Mouse (Mus musculus) stomach, embryonic 15.5 days (tissue): ENCODE data around the gene Fgr. TPM values are rescaled to one million over a fixed set of nuclear protein-coding genes. Genes with fewer than 3 reads are reported as not detected.

Experiments used
- ATAC-seq: fragments of 200-750 bp; cut with Nextera tagmentation; 2 replicates; pipeline ENCODE4 v1.8.0; 2017; ENCODE audit warnings: low read depth, moderate number of reproducible peaks, moderate TSS enrichment; ENCODE audit not compliant: insufficient read depth, low FRiP score
- H3K27ac ChIP-seq: fragments of 300-500 bp; sonication (generic); 2 replicates; pipeline ENCODE4 v1.5.1; 2015; ENCODE audit warnings: mild to moderate bottlenecking, inconsistent platforms
- H3K27me3 ChIP-seq: fragments of 300-500 bp; sonication (generic); replicated peaks from 2 replicates; pipeline ENCODE4 v1.6.1; 2015; ENCODE audit warnings: inconsistent platforms
- H3K36me3 ChIP-seq: fragments of 300-500 bp; sonication (generic); 2 replicates; pipeline ENCODE4 v1.6.1; 2015; ENCODE audit warnings: inconsistent platforms
- H3K4me1 ChIP-seq: fragments of 300-500 bp; sonication (generic); 2 replicates; pipeline ENCODE4 v1.6.1; 2015; ENCODE audit warnings: inconsistent platforms
- H3K4me2 ChIP-seq: fragments of 300-500 bp; sonication (generic); 2 replicates; pipeline ENCODE4 v1.6.1; 2015; ENCODE audit warnings: mild to moderate bottlenecking, inconsistent platforms
- H3K4me3 ChIP-seq: fragments of 300-500 bp; sonication (generic); replicated peaks from 2 replicates; pipeline ENCODE4 v1.5.1; 2015; ENCODE audit warnings: inconsistent platforms
- H3K9ac ChIP-seq: fragments of 300-500 bp; sonication (generic); 2 replicates; pipeline ENCODE4 v1.6.1; 2015; ENCODE audit warnings: inconsistent platforms
- H3K9me3 ChIP-seq: fragments of 300-500 bp; sonication (generic); 2 replicates; pipeline ENCODE4 v1.6.1; 2016; ENCODE audit warnings: inconsistent platforms
- WGBS: fragments of 180-500 bp; shearing (Covaris S2); methylation state at CpG from one replicate; pipeline ENCODE4 v1.1.7; 2015; 5-methylcytosine and 5-hydroxymethylcytosine counted together
- polyA plus RNA-seq: library from polyadenylated mRNA; unstranded; fragments of >200 nt; fragmentation: Nextera tagmentation; extraction: Ambion mirVana; gene quantifications from 2 replicates; pipeline ENCODE4 v1.2.1, GENCODE M21; 2015

The Fgr gene
- polyA plus RNA-seq, 1 experiment from 2014 or later: 1.6 TPM

- WGBS: 8% methylated on average over 14 of the region's 18 CpGs
- peaks cover 60% of the 10 kb centered on the region for H3K4me1 ChIP-seq
- ATAC-seq: 0 out of 2 replicates have a peak, but pooled peaks have one; percentile 4
These were observed 39.5 kb downstream of the Fgr start for GRCm38 (mm10) chr4:133013266-133013891.

GRCm38 (mm10) chr4:133014088-133014487, 40.2 kb downstream of the Fgr start:
- H3K9ac ChIP-seq: no peak overlapping the region
- ATAC-seq: no peak
- 23% methylated on average over 5 of the region's 5 CpGs for WGBS
- peak overlapping the region; percentile 97 for H3K27ac ChIP-seq
- no peaks in the 10 kb centered on the region for H3K36me3 ChIP-seq
- H3K27me3 ChIP-seq: peaks cover 7% of the 10 kb centered on the region; the same call in 1 of the 2 replicates
- peak overlapping the region; percentile 4; the same call in 1 of the 2 replicates for H3K4me3 ChIP-seq
- peak overlapping the region; percentile 88 for H3K4me2 ChIP-seq
- H3K4me1 ChIP-seq: peaks cover 61% of the 10 kb centered on the region
- no peaks in the 10 kb centered on the region for H3K9me3 ChIP-seq

More at GRCm38 (mm10) chr4:133013266-133013891, 39.5 kb downstream of the Fgr start:
- Histone ChIP-seq H3K4me2 (peak overlapping the region; percentile 88), H3K27ac (peak overlapping the region; percentile 97), H3K9ac (peak overlapping the region; percentile 90), H3K36me3 (no peaks in the 10 kb centered on the region), H3K4me3 (peak overlapping the region; percentile 80), H3K9me3 (no peaks in the 10 kb centered on the region), H3K27me3 (peaks cover 7% of the 10 kb centered on the region; the same call in 1 of the 2 replicates)

GRCm38 (mm10) chr4:133014896-133015709, 41.2 kb downstream of the Fgr start:
- Histone ChIP-seq H3K9ac (no peak overlapping the region), H3K4me1 (peaks cover 66% of the 10 kb centered on the region), H3K4me3 (no peak overlapping the region), H3K36me3 (no peaks in the 10 kb centered on the region), H3K27me3 (no peaks in the 10 kb centered on the region), H3K9me3 (no peaks in the 10 kb centered on the region), H3K27ac (peak overlapping the region; percentile 97; the same call in 1 of the 2 replicates), H3K4me2 (peak overlapping the region; percentile 88; the same call in 1 of the 2 replicates)
- ATAC-seq: no peak
- 44% methylated on average over 10 of the region's 10 CpGs for WGBS

GRCm38 (mm10) chr4:133015710-133016651, 42.1 kb downstream of the Fgr start:
- Histone ChIP-seq H3K4me1 (peaks cover 72% of the 10 kb centered on the region), H3K4me3 (no peak overlapping the region), H3K27me3 (no peaks in the 10 kb centered on the region), H3K36me3 (no peaks in the 10 kb centered on the region), H3K27ac (peak overlapping the region; percentile 51), H3K4me2 (peak overlapping the region; percentile 24), H3K9me3 (no peaks in the 10 kb centered on the region), H3K9ac (no peak overlapping the region)
- no peak for ATAC-seq
- 35% methylated on average over 9 of the region's 9 CpGs for WGBS

GRCm38 (mm10) chr4:133016677-133017415, 43.0 kb downstream of the Fgr start:
- H3K4me1 ChIP-seq: peaks cover 80% of the 10 kb centered on the region
- no peaks in the 10 kb centered on the region for H3K9me3 ChIP-seq
- no peaks in the 10 kb centered on the region for H3K36me3 ChIP-seq
- no peak overlapping the region for H3K4me3 ChIP-seq
- H3K4me2 ChIP-seq: peak overlapping the region; percentile 24; the same call in 1 of the 2 replicates
- WGBS: 45% methylated on average over 4 of the region's 4 CpGs
- no peaks in the 10 kb centered on the region for H3K27me3 ChIP-seq
- peak overlapping the region; percentile 41 for H3K27ac ChIP-seq
- no peak overlapping the region for H3K9ac ChIP-seq
- no peak for ATAC-seq

- Histone ChIP-seq H3K36me3 (no peaks in the 10 kb centered on the region), H3K4me3 (no peak overlapping the region), H3K27me3 (no peaks in the 10 kb centered on the region), H3K9ac (no peak overlapping the region), H3K4me2 (0 out of 2 replicates have a peak overlapping the region, but pooled peaks have one; percentile 24), H3K9me3 (no peaks in the 10 kb centered on the region), H3K4me1 (peaks cover 88% of the 10 kb centered on the region), H3K27ac (peak overlapping the region; percentile 41; the same call in 1 of the 2 replicates)
- WGBS: 64% methylated on average over 6 of the region's 6 CpGs
- ATAC-seq: no peak
These were observed 43.8 kb downstream of the Fgr start for GRCm38 (mm10) chr4:133017597-133018262.

GRCm38 (mm10) chr4:133018263-133018798, 44.4 kb downstream of the Fgr start:
- 66% methylated on average over 3 of the region's 3 CpGs for WGBS
- H3K27me3 ChIP-seq: no peaks in the 10 kb centered on the region
- no peak for ATAC-seq
- peaks cover 88% of the 10 kb centered on the region for H3K4me1 ChIP-seq
- no peak overlapping the region for H3K4me3 ChIP-seq
- H3K9me3 ChIP-seq: no peaks in the 10 kb centered on the region
- H3K9ac ChIP-seq: no peak overlapping the region
- no peak overlapping the region for H3K27ac ChIP-seq
- no peak overlapping the region for H3K4me2 ChIP-seq
- no peaks in the 10 kb centered on the region for H3K36me3 ChIP-seq

GRCm38 (mm10) chr4:133020721-133021120, 46.8 kb downstream of the Fgr start:
- Histone ChIP-seq H3K36me3 (no peaks in the 10 kb centered on the region), H3K4me1 (peaks cover 89% of the 10 kb centered on the region), H3K4me2 (peak overlapping the region; percentile 19; the same call in 1 of the 2 replicates), H3K27me3 (no peaks in the 10 kb centered on the region), H3K9me3 (no peaks in the 10 kb centered on the region), H3K27ac (peak overlapping the region; percentile 63), H3K9ac (no peak overlapping the region), H3K4me3 (no peak overlapping the region)
- 40% methylated on average over 5 of the region's 6 CpGs for WGBS
- ATAC-seq: no peak

- H3K36me3 ChIP-seq: no peaks in the 10 kb centered on the region
- H3K4me3 ChIP-seq: no peak overlapping the region
- 35% methylated on average over 9 of the region's 9 CpGs for WGBS
- H3K4me1 ChIP-seq: peaks cover 89% of the 10 kb centered on the region
- peak overlapping the region; percentile 19 for H3K4me2 ChIP-seq
- no peaks in the 10 kb centered on the region for H3K27me3 ChIP-seq
- no peak for ATAC-seq
- no peak overlapping the region for H3K9ac ChIP-seq
- H3K27ac ChIP-seq: peak overlapping the region; percentile 63
- H3K9me3 ChIP-seq: no peaks in the 10 kb centered on the region
These were observed 47.3 kb downstream of the Fgr start for GRCm38 (mm10) chr4:133021181-133021671.

- H3K36me3 ChIP-seq: no peaks in the 10 kb centered on the region
- H3K4me3 ChIP-seq: no peak overlapping the region
- 0 out of 2 replicates have a peak overlapping the region, but pooled peaks have one; percentile 13 for H3K27ac ChIP-seq
- no peaks in the 10 kb centered on the region for H3K9me3 ChIP-seq
- peak overlapping the region; percentile 3; the same call in 1 of the 2 replicates for H3K4me2 ChIP-seq
- H3K4me1 ChIP-seq: peaks cover 84% of the 10 kb centered on the region
- no peak for ATAC-seq
- WGBS: 33% methylated on average over 14 of the region's 14 CpGs
- H3K9ac ChIP-seq: no peak overlapping the region
- H3K27me3 ChIP-seq: no peaks in the 10 kb centered on the region
These were observed 48.3 kb downstream of the Fgr start for GRCm38 (mm10) chr4:133022217-133022616.
